Mouse (Mus musculus) brain, embryonic 14.5 days (tissue): ENCODE data around the gene Slc7a14.

Experiments used
- CTCF ChIP-seq: fragments of 200-500 bp; IDR thresholded peaks from 2 replicates; pipeline ENCODE4 v1.5.1; 2012; ENCODE audit warnings: inconsistent platforms, mild to moderate bottlenecking, moderate library complexity, borderline replicate concordance; ENCODE audit not compliant: insufficient read depth, insufficient read length; ENCODE audit errors: extremely low read depth
- POLR2A ChIP-seq: fragments of 200-500 bp; IDR thresholded peaks from 2 replicates; pipeline ENCODE4 v1.6.1; 2012; ENCODE audit warnings: mild to moderate bottlenecking, inconsistent platforms, borderline replicate concordance; ENCODE audit not compliant: poor library complexity, insufficient read depth, insufficient read length, severe bottlenecking; ENCODE audit errors: extremely low read depth

DNA sequence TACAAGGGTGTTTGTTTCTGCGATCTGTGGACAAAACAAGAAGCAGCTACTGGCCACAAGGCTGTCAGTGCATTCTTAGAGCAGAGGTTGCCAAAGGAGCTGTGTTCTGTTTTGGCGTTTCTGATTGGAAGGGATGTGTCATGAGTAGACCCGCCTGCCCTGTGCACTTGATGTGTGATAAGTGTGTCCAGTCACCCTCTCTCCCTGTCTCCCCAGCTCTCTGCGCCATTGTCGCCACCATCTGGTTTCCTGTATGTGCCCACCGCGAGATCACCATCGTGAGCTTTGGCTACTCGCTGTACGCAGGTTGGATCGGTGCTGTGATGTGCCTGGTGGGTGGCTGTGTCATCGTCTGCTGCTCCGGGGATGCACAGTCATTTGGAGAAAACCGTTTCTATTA lies 147.3 kb downstream of the Slc7a14 start:
- no peak for TF ChIP-seq CTCF
- TF ChIP-seq POLR2A = no peak
